Mouse (Mus musculus) spleen, adult 2 months (tissue): ENCODE results near the gene Fsd2. TPM values are rescaled to one million over a fixed set of nuclear protein-coding genes. Genes with fewer than 3 reads are reported as not detected.

ENCODE experiments used
- DNase-seq, 2 experiments: peaks; one replicate each; pipeline versions ENCODE4 v3.0.0 to v3.0.0-alpha.2; 2012 to 2021; ENCODE audit warnings: low spot score in 2 of 2, low read depth in 1 of 2
- H3K27ac ChIP-seq: fragments of 200-500 bp; 2 replicates; pipeline ENCODE4 v1.5.1; 2012; ENCODE audit warnings: low read length, inconsistent platforms; ENCODE audit not compliant: insufficient read depth
- H3K27me3 ChIP-seq: fragments of 200-500 bp; 2 replicates; pipeline ENCODE4 v1.6.1; 2012; ENCODE audit warnings: mild to moderate bottlenecking, moderate library complexity, low read length, inconsistent platforms; ENCODE audit not compliant: control insufficient read depth, insufficient read depth
- H3K36me3 ChIP-seq: fragments of 200-500 bp; 2 replicates; pipeline ENCODE4 v1.6.1; 2012; ENCODE audit warnings: mild to moderate bottlenecking, low read length, inconsistent platforms; ENCODE audit not compliant: control insufficient read depth, insufficient read depth
- H3K4me1 ChIP-seq: fragments of 200-500 bp; 2 replicates; pipeline ENCODE4 v1.6.1; 2011; ENCODE audit warnings: inconsistent platforms; ENCODE audit not compliant: control insufficient read depth, insufficient read depth, insufficient read length
- H3K4me3 ChIP-seq: fragments of 200-500 bp; 2 replicates; pipeline ENCODE4 v1.5.1; 2011; ENCODE audit warnings: mild to moderate bottlenecking, inconsistent platforms; ENCODE audit not compliant: insufficient read depth, insufficient read length; ENCODE audit errors: extremely low read depth
- CTCF ChIP-seq: fragments of 200-500 bp; IDR thresholded peaks from 2 replicates; pipeline ENCODE4 v1.5.1; 2011; ENCODE audit warnings: mild to moderate bottlenecking, inconsistent platforms; ENCODE audit not compliant: insufficient read depth, insufficient read length, insufficient replicate concordance; ENCODE audit errors: extremely low read depth
- POLR2A ChIP-seq: fragments of 200-500 bp; IDR thresholded peaks from 2 replicates; pipeline ENCODE4 v1.6.1; 2011; ENCODE audit warnings: low read depth, low read length, inconsistent platforms
- WGBS: fragments of 180-500 bp; shearing (Covaris S2); methylation state at CpG from one replicate; pipeline ENCODE4 v1.1.7; 2018; 5-methylcytosine and 5-hydroxymethylcytosine counted together
- polyA plus RNA-seq: library from polyadenylated mRNA; depleted of rRNA; stranded (reverse); fragments of >200 nt; gene quantifications from 2 replicates; pipeline ENCODE4 v1.2.3, GENCODE M21; 2012; rRNA removed

Gene Fsd2
- polyA plus RNA-seq, 1 experiment: 0.72 TPM

DNA sequence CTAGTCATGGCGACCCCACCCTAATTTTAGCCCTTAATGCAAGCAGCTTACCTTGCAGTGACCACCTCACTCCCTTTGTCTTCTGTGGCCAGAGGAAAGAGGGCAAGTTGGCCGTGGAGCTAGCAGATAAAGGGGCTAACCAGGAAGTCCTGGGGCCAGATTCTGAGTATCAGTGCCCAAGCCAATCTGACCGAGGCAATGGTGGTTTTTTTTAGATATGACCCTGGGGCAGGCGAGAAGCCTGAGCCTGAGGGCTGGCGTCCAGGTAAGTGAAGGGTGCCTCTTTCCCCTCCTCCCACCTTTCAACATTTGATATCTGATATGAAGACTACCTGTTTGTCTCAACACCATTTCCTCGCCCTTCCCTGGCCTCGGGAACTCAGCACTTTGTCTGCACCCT lies 68.6 kb downstream of the Fsd2 start, which contains the start of gene BC048679:
TSS of gene BC048679 (minus strand) at position 101 of the 400 bp plus-strand sequence.
- no peak within 1 kb of the TSS for H3K27ac ChIP-seq
- H3K4me3 ChIP-seq: no peak within 1 kb of the TSS
- no peaks in the 10 kb centered on the region for H3K36me3 ChIP-seq
- no peak for DNase-seq
- WGBS: 71% methylated on average over 7 of the region's 7 CpGs
- peaks cover 6% of the 10 kb centered on the region for H3K4me1 ChIP-seq
- no peak for TF ChIP-seq CTCF
- TF ChIP-seq POLR2A: no peak
- H3K27me3 ChIP-seq: 0 out of 2 replicates have a peak, but pooled peaks cover 1% of the 10 kb centered on the region

DNA sequence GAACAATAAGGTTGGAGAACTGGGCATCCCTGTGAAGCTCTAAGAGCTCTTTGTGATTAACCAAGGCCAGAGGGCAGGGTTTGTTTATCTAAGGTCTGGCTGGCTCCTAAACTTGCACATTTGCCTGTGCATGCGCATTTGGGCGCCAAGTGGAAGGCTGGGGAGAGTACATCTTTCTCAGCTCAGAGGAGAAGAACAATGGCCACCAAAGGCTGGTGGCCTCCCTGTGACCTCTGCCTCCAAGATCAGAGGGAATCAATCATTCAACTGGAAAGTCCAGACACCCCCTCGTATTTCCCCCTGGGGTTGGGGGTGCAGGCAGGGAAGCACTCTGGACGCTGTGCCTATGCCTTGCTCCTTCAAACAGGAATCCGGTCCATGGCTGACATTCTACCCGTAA lies 69.6 kb downstream of the Fsd2 start:
- Histone ChIP-seq H3K4me3 (no peak overlapping the region), H3K27me3 (0 out of 2 replicates have a peak, but pooled peaks cover 1% of the 10 kb centered on the region), H3K36me3 (no peaks in the 10 kb centered on the region), H3K27ac (no peak overlapping the region), H3K4me1 (peaks cover 7% of the 10 kb centered on the region)
- TF ChIP-seq POLR2A: no peak
- TF ChIP-seq CTCF: no peak
- DNase-seq: no peak
- 46% methylated on average over 6 of the region's 6 CpGs for WGBS

DNA sequence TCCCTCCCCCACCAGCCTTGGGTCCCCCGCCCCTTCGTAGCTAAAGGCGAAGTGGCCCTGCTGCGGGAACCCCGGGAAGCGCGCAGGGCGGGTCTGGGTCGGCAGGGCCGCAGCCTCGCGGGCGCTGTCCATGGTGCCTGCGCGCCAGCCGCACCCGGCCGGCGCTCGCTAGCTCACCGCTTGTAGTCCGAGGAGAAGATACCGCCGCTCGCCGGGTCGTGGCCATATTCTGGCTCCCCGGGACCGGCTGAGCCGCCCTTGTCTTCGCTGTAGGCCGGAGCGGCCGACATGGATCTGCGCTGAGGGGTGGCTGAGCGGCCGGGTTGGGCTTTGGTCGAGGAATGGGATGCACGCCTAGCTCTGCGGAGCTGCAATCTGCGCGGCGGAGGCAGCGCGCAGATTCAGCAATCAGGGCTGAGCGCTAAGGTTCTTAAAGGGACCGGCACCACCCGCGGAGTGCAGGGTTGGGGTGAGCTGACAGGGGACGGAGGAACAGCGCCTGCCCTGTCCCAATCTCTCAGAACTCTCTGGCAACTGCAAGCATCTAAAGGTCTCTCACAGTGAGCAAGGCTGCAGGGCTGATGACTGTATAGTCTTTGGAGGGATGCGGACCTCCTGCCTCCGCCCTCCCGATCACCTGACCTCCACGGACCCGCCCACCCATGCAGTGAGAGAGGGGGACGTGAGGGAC lies 73.3 kb downstream of the Fsd2 start, which contains the start of gene Ap3b2:
TSS of gene Ap3b2 (minus strand) at position 595 of the 691 bp plus-strand sequence.
- no peaks in the 10 kb centered on the region for H3K36me3 ChIP-seq
- WGBS: 2% methylated on average over 57 of the region's 57 CpGs
- H3K4me1 ChIP-seq: peaks cover 7% of the 10 kb centered on the region
- H3K4me3 ChIP-seq: peak within 1 kb of the TSS; percentile 49; the same call in 1 of the 2 replicates
- H3K27ac ChIP-seq: no peak within 1 kb of the TSS
- no peak for TF ChIP-seq POLR2A
- no peak for TF ChIP-seq CTCF
- peak in 1 of 2 experiments; percentile 8 for DNase-seq
- 0 out of 2 replicates have a peak, but pooled peaks cover 1% of the 10 kb centered on the region for H3K27me3 ChIP-seq

DNA sequence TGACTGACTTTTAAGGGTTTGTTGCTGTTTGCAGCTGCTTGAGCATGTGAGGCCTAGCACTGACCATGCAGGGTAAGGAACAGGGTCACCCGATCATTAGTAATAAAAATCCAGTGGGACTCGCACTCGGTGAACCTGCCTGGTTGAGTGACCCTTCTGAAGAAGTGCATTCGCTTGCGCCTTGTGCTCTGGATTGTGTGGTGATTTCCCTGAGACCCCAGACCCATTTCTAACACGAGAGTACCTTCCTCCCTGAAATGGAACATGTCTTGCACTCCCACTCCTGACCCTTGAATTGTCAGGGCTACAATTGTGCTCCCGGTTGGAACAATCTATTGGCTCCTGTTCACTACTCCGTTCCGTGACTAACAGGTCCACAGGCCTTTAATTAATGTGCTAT lies 74.1 kb downstream of the Fsd2 start:
- peaks cover 7% of the 10 kb centered on the region for H3K4me1 ChIP-seq
- no peak overlapping the region for H3K27ac ChIP-seq
- no peak for DNase-seq
- no peak overlapping the region for H3K4me3 ChIP-seq
- H3K36me3 ChIP-seq: no peaks in the 10 kb centered on the region
- 0 out of 2 replicates have a peak, but pooled peaks cover 1% of the 10 kb centered on the region for H3K27me3 ChIP-seq
- TF ChIP-seq CTCF: no peak
- no peak for TF ChIP-seq POLR2A
- WGBS: 65% methylated on average over 9 of the region's 9 CpGs

DNA sequence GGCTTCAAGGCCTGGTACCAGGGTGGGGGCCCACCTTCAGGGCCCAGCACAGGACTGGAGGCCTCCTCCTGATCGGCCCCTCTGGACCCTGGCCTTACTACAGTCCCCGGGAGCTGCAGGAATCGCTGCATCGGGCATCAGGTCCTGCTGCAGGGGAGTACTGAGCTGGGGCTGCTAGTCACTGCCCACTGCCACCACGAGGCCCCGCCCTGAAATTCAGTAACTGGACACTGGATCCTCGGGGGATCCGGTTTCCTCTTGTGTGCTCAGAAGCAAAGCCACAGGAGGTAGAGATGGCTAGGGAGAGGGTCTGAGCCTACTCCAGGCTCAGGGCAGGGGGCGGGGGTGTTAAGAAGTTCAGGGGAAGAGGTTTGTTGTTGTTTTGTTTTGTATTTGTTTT lies 77.1 kb downstream of the Fsd2 start:
- Histone ChIP-seq H3K4me3 (no peak overlapping the region), H3K4me1 (peaks cover 7% of the 10 kb centered on the region), H3K36me3 (no peaks in the 10 kb centered on the region), H3K27ac (no peak overlapping the region), H3K27me3 (0 out of 2 replicates have a peak, but pooled peaks cover 1% of the 10 kb centered on the region)
- TF ChIP-seq CTCF (no peak), POLR2A (no peak)
- no peak for DNase-seq
- 29% methylated on average over 9 of the region's 9 CpGs for WGBS

Other genes with a start within 250 kb of the Fsd2 start
- gene Rps17, start 221.7 kb downstream of the Fsd2 start, polyA plus RNA-seq: 776 and 827 TPM in 2 replicates
- gene Cpeb1, start 111.5 kb downstream of the Fsd2 start, polyA plus RNA-seq: 0.66 and 1.1 TPM in 2 replicates
- not detected in 2 replicates for gene Ap3b2, start 73.0 kb downstream of the Fsd2 start, polyA plus RNA-seq
- gene BC048679, start 68.7 kb downstream of the Fsd2 start, polyA plus RNA-seq: not detected in 2 replicates
- 21.4 and 34.6 TPM in 2 replicates for gene Whamm, start 4.3 kb upstream of the Fsd2 start, polyA plus RNA-seq
- 0.95 and 1.4 TPM in 2 replicates for gene Homer2, start 140.6 kb upstream of the Fsd2 start, polyA plus RNA-seq
- gene Ramac, start 196.0 kb upstream of the Fsd2 start, polyA plus RNA-seq: 3.4 and 4.1 TPM in 2 replicates
- gene 3110040N11Rik, start 222.5 kb upstream of the Fsd2 start, polyA plus RNA-seq: 14.0 and 16.9 TPM in 2 replicates